Mouse (Mus musculus): ENCODE results near the gene Rab3gap1. TPM values are rescaled to one million over a fixed set of nuclear protein-coding genes. Genes with fewer than 3 reads are reported as not detected.

Gene Rab3gap1
- total and polyA plus RNA-seq, 3 experiments = 21.7 to 37.5 (median 21.8) TPM

- Histone ChIP-seq H3K27me3 (replicated peaks) (no peaks in the 10 kb centered on the region), H3K79me2 (replicated peaks; ENCODE audit: control insufficient read depth, extremely low read depth, insufficient read depth, poor library complexity, severe bottlenecking) (no peaks in the 10 kb centered on the region), H3K9ac (ENCODE audit: insufficient read depth, low read depth) (no peak overlapping the region), H3K9me3 (replicated peaks; ENCODE audit: low read length) (no peaks in the 10 kb centered on the region), H3K4me1 (ENCODE audit: control insufficient read depth in 1 of 2, insufficient read depth in 2 of 2) (no peaks in the 10 kb centered on the region), H3K36me3 (replicated peaks in 1 of 2; ENCODE audit: control insufficient read depth in 1 of 2, insufficient read depth in 1 of 2, low read length in 1 of 2) (peaks cover 12 to 69% of the 10 kb centered on the region in 2 experiments), H3K27ac (ENCODE audit: insufficient read depth, low read depth) (no peak overlapping the region), H3K4me3 (replicated peaks in 1 of 3; ENCODE audit: low read depth in 2 of 3, low read length in 2 of 3, poor library complexity in 1 of 3) (no peak overlapping the region), H3K4me2 (ENCODE audit: insufficient read depth, low read depth, poor library complexity, severe bottlenecking) (no peak overlapping the region)
- DNase-seq (ENCODE audit: extremely low read depth) = no peak
- in situ Hi-C loops (cut with MboI; ENCODE audit: low pct_ligation_motif_present, low pct_unique_long_range_greater_than_20kb, low sequenced_read_pairs) = no loop called here
- dilution Hi-C loops (cut with MboI; ENCODE audit: extremely low pct_ligation_motif_present, extremely low pct_unique_long_range_greater_than_20kb, low sequenced_read_pairs) = no loop called here
- no peak for TF ChIP-seq NELFE (IDR thresholded peaks at IDR 0.05; ENCODE audit: low read depth, low read length)
- TF ChIP-seq CHD2 (IDR thresholded peaks at IDR 0.05; ENCODE audit: low read length) = no peak
- TF ChIP-seq CHD1 (IDR thresholded peaks at IDR 0.05; ENCODE audit: low read depth, low read length) = no peak
- no peak for TF ChIP-seq USF2 (conservative IDR thresholded peaks at IDR 0.05; ENCODE audit: low read depth, low read length)
- TF ChIP-seq MAX (IDR thresholded peaks at IDR 0.05; ENCODE audit: low read length) = no peak
- no peak for TF ChIP-seq EP300 (IDR thresholded peaks at IDR 0.05; ENCODE audit: low read length)
- TF ChIP-seq HCFC1 (IDR thresholded peaks at IDR 0.05; ENCODE audit: low read depth, low read length) = no peak
- no peak for TF ChIP-seq IRF4 (IDR thresholded peaks at IDR 0.05; ENCODE audit: low read depth, low read length)
- no peak for TF ChIP-seq MAFK (IDR thresholded peaks at IDR 0.05; ENCODE audit: insufficient replicate concordance, low read length)
- TF ChIP-seq TBP (conservative IDR thresholded peaks at IDR 0.05; ENCODE audit: low read depth, low read length) = no peak
- TF ChIP-seq SIN3A (IDR thresholded peaks at IDR 0.05; ENCODE audit: low read length) = no peak
- no peak for TF ChIP-seq KAT2A (IDR thresholded peaks at IDR 0.05; ENCODE audit: insufficient replicate concordance, low read length)
- TF ChIP-seq JUND (conservative IDR thresholded peaks at IDR 0.05; ENCODE audit: low read depth, low read length) = no peak
- no peak for TF ChIP-seq MYC (IDR thresholded peaks at IDR 0.05; ENCODE audit: low read depth, low read length)
- no peak for TF ChIP-seq GABPA (IDR thresholded peaks at IDR 0.05; ENCODE audit: insufficient replicate concordance, low read depth, low read length)
- TF ChIP-seq USF1 (IDR thresholded peaks at IDR 0.05; ENCODE audit: low read depth, low read length) = no peak
- no peak for TF ChIP-seq JUN (IDR thresholded peaks at IDR 0.05; ENCODE audit: insufficient read depth, low read depth, low read length)
- TF ChIP-seq TCF12 (IDR thresholded peaks at IDR 0.05; ENCODE audit: low read depth, low read length) = no peak
- no peak for TF ChIP-seq ETS1 (conservative IDR thresholded peaks at IDR 0.05; ENCODE audit: low read depth, low read length)
These were observed 92.6 kb downstream of the Rab3gap1 start for GRCm38 (mm10) chr1:127961140-127961539.

DNA sequence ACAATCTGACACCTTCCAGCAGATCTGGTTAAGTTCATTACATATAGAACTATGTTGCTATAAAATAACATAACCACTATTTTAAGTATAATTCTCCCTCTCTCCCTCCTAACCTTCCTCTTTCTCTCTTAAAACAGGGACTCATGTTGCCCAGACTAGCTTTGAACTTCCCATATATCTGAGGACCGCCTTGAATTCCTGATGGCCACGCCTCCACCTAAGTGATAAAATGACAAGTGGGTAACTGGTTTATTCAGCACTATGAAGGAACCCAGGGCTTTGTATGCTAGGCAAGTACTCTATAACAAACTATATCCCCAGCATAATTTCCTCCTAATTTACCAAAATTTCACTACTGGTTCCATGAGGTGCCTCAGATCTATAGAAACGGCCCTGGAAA, 94.8 kb downstream of the Rab3gap1 start:
- Histone ChIP-seq H3K4me2 (ENCODE audit: insufficient read depth, low read depth, poor library complexity, severe bottlenecking) (no peak overlapping the region), H3K4me1 (ENCODE audit: control insufficient read depth in 1 of 2, insufficient read depth in 2 of 2) (no peaks in the 10 kb centered on the region), H3K27ac (ENCODE audit: insufficient read depth, low read depth) (no peak overlapping the region), H3K27me3 (replicated peaks) (no peaks in the 10 kb centered on the region), H3K9ac (ENCODE audit: insufficient read depth, low read depth) (no peak overlapping the region), H3K9me3 (replicated peaks; ENCODE audit: low read length) (no peaks in the 10 kb centered on the region), H3K4me3 (replicated peaks in 1 of 3; ENCODE audit: low read depth in 2 of 3, low read length in 2 of 3, poor library complexity in 1 of 3) (no peak overlapping the region), H3K79me2 (replicated peaks; ENCODE audit: control insufficient read depth, extremely low read depth, insufficient read depth, poor library complexity, severe bottlenecking) (no peaks in the 10 kb centered on the region), H3K36me3 (replicated peaks in 1 of 2; ENCODE audit: control insufficient read depth in 1 of 2, insufficient read depth in 1 of 2, low read length in 1 of 2) (peaks cover 10 to 61% of the 10 kb centered on the region in 2 experiments)
- no peak for DNase-seq (ENCODE audit: extremely low read depth)
- in situ Hi-C loops (cut with MboI; ENCODE audit: low pct_ligation_motif_present, low pct_unique_long_range_greater_than_20kb, low sequenced_read_pairs) = no loop called here
- dilution Hi-C loops (cut with MboI; ENCODE audit: extremely low pct_ligation_motif_present, extremely low pct_unique_long_range_greater_than_20kb, low sequenced_read_pairs) = no loop called here
- TF ChIP-seq USF2 (conservative IDR thresholded peaks at IDR 0.05; ENCODE audit: low read depth, low read length) (no peak), BHLHE40 (IDR thresholded peaks at IDR 0.05; ENCODE audit: low read depth, low read length) (no peak), MAFK (IDR thresholded peaks at IDR 0.05; ENCODE audit: insufficient replicate concordance, low read length) (no peak)
